Mouse (Mus musculus) stomach, embryonic 14.5 days (tissue): ENCODE results near the gene Kmt2a. TPM values are rescaled to one million over a fixed set of nuclear protein-coding genes. Genes with fewer than 3 reads are reported as not detected.

Experiments used
- ATAC-seq: fragments of 200-750 bp; cut with Nextera tagmentation; 2 replicates; pipeline ENCODE4 v1.8.0; 2017; ENCODE audit warnings: low read depth, moderate TSS enrichment; ENCODE audit not compliant: insufficient number of reproducible peaks, insufficient read depth, low FRiP score
- H3K27ac ChIP-seq: fragments of 300-500 bp; sonication (generic); 2 replicates; pipeline ENCODE4 v1.5.1; 2014; ENCODE audit warnings: mild to moderate bottlenecking, low read length, moderate library complexity, mixed read lengths
- H3K27me3 ChIP-seq: fragments of 300-500 bp; sonication (generic); 2 replicates; pipeline ENCODE4 v1.6.1; 2014; ENCODE audit warnings: low read length, control low read depth, mixed read lengths; ENCODE audit not compliant: control insufficient read depth, insufficient read depth
- H3K36me3 ChIP-seq: fragments of 300-500 bp; sonication (generic); 2 replicates; pipeline ENCODE4 v1.6.1; 2014; ENCODE audit warnings: mild to moderate bottlenecking, control low read depth, low read length, moderate library complexity, mixed read lengths; ENCODE audit not compliant: control insufficient read depth, insufficient read depth
- H3K4me1 ChIP-seq: fragments of 300-500 bp; sonication (generic); 2 replicates; pipeline ENCODE4 v1.6.1; 2014; ENCODE audit warnings: low read length, control low read depth, mixed read lengths; ENCODE audit not compliant: control insufficient read depth, insufficient read depth
- H3K4me2 ChIP-seq: fragments of 300-500 bp; sonication (generic); replicated peaks from 2 replicates; pipeline ENCODE4 v1.6.1; 2014; ENCODE audit warnings: low read depth, low read length, control low read depth
- H3K4me3 ChIP-seq: fragments of 300-500 bp; sonication (generic); 2 replicates; pipeline ENCODE4 v1.5.1; 2014; ENCODE audit warnings: low read depth, low read length, control low read depth
- H3K9ac ChIP-seq: fragments of 300-500 bp; sonication (generic); replicated peaks from 2 replicates; pipeline ENCODE4 v1.6.1; 2014; ENCODE audit warnings: low read depth, mild to moderate bottlenecking, control low read depth, low read length, moderate library complexity, mixed read lengths
- H3K9me3 ChIP-seq: fragments of 300-500 bp; sonication (generic); 2 replicates; pipeline ENCODE4 v1.6.1; 2016; ENCODE audit warnings: low read depth, low read length, control low read depth; ENCODE audit not compliant: control insufficient read depth
- WGBS: fragments of 180-500 bp; shearing (Covaris S2); extraction: QIAGEN DNeasy Blood & Tissue Kit; methylation state at CpG from one replicate; pipeline ENCODE4 v1.1.7; 2014; 5-methylcytosine and 5-hydroxymethylcytosine counted together
- polyA plus RNA-seq: library from polyadenylated mRNA; unstranded; fragments of >200 nt; fragmentation: Nextera tagmentation; extraction: Ambion mirVana; gene quantifications from 2 replicates; pipeline ENCODE4 v1.2.1, GENCODE M21; 2014

Gene Kmt2a
- polyA plus RNA-seq, 1 experiment from 2014 or later, result 15.9 TPM

GRCm38 (mm10) chr9:44877686-44878085 is 3.4 kb downstream of the Kmt2a start:
- H3K27me3 ChIP-seq, result no peaks in the 10 kb centered on the region
- H3K4me3 ChIP-seq, result no peak overlapping the region
- H3K4me1 ChIP-seq, result peaks cover 32% of the 10 kb centered on the region
- H3K4me2 ChIP-seq, result no peak overlapping the region
- no peak for ATAC-seq
- H3K9ac ChIP-seq, result no peak overlapping the region
- H3K9me3 ChIP-seq, result no peaks in the 10 kb centered on the region
- WGBS, result 73% methylated on average over 7 of the region's 7 CpGs
- H3K36me3 ChIP-seq, result peaks cover 3% of the 10 kb centered on the region; the same call in 1 of the 2 replicates
- no peak overlapping the region for H3K27ac ChIP-seq

- 71% methylated on average over 7 of the region's 7 CpGs for WGBS
- no peak for ATAC-seq
Observed at GRCm38 (mm10) chr9:44875476-44875875, 5.6 kb downstream of the Kmt2a start.

GRCm38 (mm10) chr9:44874198-44874597 is 6.9 kb downstream of the Kmt2a start:
- peaks cover 3% of the 10 kb centered on the region; the same call in 1 of the 2 replicates for H3K36me3 ChIP-seq
- ATAC-seq, result no peak
- peaks cover 30% of the 10 kb centered on the region for H3K4me1 ChIP-seq
- H3K4me3 ChIP-seq, result no peak overlapping the region
- H3K27me3 ChIP-seq, result no peaks in the 10 kb centered on the region
- no peaks in the 10 kb centered on the region for H3K9me3 ChIP-seq
- no peak overlapping the region for H3K9ac ChIP-seq
- H3K4me2 ChIP-seq, result no peak overlapping the region
- no peak overlapping the region for H3K27ac ChIP-seq

More at GRCm38 (mm10) chr9:44875476-44875875, 5.6 kb downstream of the Kmt2a start:
- Histone ChIP-seq H3K4me3 (no peak overlapping the region), H3K9ac (no peak overlapping the region), H3K36me3 (peaks cover 3% of the 10 kb centered on the region; the same call in 1 of the 2 replicates), H3K4me2 (no peak overlapping the region), H3K9me3 (no peaks in the 10 kb centered on the region), H3K27me3 (no peaks in the 10 kb centered on the region), H3K4me1 (peaks cover 32% of the 10 kb centered on the region), H3K27ac (no peak overlapping the region)

- Histone ChIP-seq H3K4me1 (peaks cover 24% of the 10 kb centered on the region), H3K9me3 (no peaks in the 10 kb centered on the region), H3K27ac (no peak overlapping the region), H3K4me2 (no peak overlapping the region), H3K36me3 (peaks cover 3% of the 10 kb centered on the region; the same call in 1 of the 2 replicates), H3K9ac (no peak overlapping the region), H3K4me3 (no peak overlapping the region), H3K27me3 (no peaks in the 10 kb centered on the region)
- WGBS, result 60% methylated on average over 5 of the region's 5 CpGs
- no peak for ATAC-seq
Observed at GRCm38 (mm10) chr9:44873665-44874064, 7.4 kb downstream of the Kmt2a start.

GRCm38 (mm10) chr9:44868336-44869094 is 12.6 kb downstream of the Kmt2a start:
- no peak for ATAC-seq
- Histone ChIP-seq H3K27me3 (no peaks in the 10 kb centered on the region), H3K9me3 (no peaks in the 10 kb centered on the region), H3K4me3 (no peak overlapping the region), H3K9ac (no peak overlapping the region), H3K4me2 (no peak overlapping the region), H3K36me3 (peaks cover 9% of the 10 kb centered on the region), H3K4me1 (peaks cover under 1% of the 10 kb centered on the region; the same call in 1 of the 2 replicates), H3K27ac (no peak overlapping the region)
- 82% methylated on average over 13 of the region's 13 CpGs for WGBS

GRCm38 (mm10) chr9:44867664-44868063 is 13.4 kb downstream of the Kmt2a start:
- Histone ChIP-seq H3K4me2 (no peak overlapping the region), H3K27ac (no peak overlapping the region), H3K9ac (no peak overlapping the region), H3K4me1 (no peaks in the 10 kb centered on the region), H3K27me3 (no peaks in the 10 kb centered on the region), H3K4me3 (no peak overlapping the region), H3K36me3 (peaks cover 9% of the 10 kb centered on the region), H3K9me3 (no peaks in the 10 kb centered on the region)
- WGBS, result 82% methylated on average over 3 of the region's 3 CpGs
- no peak for ATAC-seq

GRCm38 (mm10) chr9:44866501-44867240 is 14.4 kb downstream of the Kmt2a start:
- no peak for ATAC-seq
- no peaks in the 10 kb centered on the region for H3K27me3 ChIP-seq
- no peaks in the 10 kb centered on the region for H3K9me3 ChIP-seq
- no peak overlapping the region for H3K27ac ChIP-seq
- peaks cover 9% of the 10 kb centered on the region for H3K36me3 ChIP-seq
- H3K4me1 ChIP-seq, result no peaks in the 10 kb centered on the region
- 71% methylated on average over 9 of the region's 9 CpGs for WGBS
- H3K9ac ChIP-seq, result no peak overlapping the region
- no peak overlapping the region for H3K4me3 ChIP-seq
- no peak overlapping the region for H3K4me2 ChIP-seq

- Histone ChIP-seq H3K36me3 (peaks cover 23% of the 10 kb centered on the region), H3K4me2 (no peak overlapping the region), H3K9me3 (no peaks in the 10 kb centered on the region), H3K4me3 (no peak overlapping the region), H3K27ac (no peak overlapping the region), H3K9ac (no peak overlapping the region), H3K4me1 (no peaks in the 10 kb centered on the region), H3K27me3 (no peaks in the 10 kb centered on the region)
- no peak for ATAC-seq
Observed at GRCm38 (mm10) chr9:44861121-44861520, 20.0 kb downstream of the Kmt2a start.
